Mouse (Mus musculus) urinary bladder, postnatal 4 days (tissue): ENCODE measurements at regions not wholly inside any gene's neighbourhood (a gene's known extent, or its start where the extent isn't known, plus 50 kb on each side); places are given as distances from the start of the nearest gene placed in this dataset.

Experiments
- DNase-seq, 2 experiments: peaks; one replicate each; pipeline ENCODE4 v3.0.0; 2021 to 2022; ENCODE audit warnings: low spot score in 2 of 2

DNA sequence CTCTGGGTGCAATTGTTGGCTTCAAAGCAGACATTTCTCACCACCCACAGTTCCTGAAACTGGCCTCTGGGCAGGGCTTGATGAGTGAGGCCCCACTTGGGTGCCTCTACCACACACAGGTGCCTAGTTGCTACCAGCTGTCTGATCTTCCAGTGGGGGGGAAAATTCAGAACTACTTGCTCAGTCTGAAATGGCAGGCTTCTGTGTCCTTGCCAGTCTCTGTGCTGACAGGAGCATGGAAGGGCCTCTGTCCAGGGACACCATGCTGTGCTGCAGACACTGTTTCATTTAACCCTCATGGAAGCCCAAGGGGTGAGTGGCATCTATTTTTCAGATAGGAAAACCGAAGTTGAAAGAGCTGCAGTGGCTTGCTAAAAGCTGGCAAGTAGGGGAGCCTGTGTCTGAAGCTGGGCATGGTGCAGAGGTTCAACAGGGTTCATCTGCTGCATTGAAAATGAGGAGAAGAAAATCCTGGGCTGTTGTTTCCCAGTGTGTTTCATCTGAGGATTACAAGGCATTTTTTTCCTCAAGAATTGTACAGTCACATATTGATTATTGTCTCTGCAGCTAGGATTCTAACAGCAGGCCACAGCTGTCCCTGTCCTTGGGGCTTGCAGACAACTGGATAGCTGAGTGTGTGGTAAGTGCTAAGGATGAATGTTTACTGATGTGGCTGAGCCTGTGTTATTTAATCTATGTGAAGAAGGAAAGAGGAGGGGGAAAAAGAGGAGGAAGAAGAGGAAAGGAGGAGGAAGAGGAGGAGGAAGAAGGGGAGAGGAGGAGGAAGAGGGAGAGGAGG is 78.4 kb upstream of the Gadd45a start:
- peak in 1 of 2 experiments; percentile 33 for DNase-seq

DNA sequence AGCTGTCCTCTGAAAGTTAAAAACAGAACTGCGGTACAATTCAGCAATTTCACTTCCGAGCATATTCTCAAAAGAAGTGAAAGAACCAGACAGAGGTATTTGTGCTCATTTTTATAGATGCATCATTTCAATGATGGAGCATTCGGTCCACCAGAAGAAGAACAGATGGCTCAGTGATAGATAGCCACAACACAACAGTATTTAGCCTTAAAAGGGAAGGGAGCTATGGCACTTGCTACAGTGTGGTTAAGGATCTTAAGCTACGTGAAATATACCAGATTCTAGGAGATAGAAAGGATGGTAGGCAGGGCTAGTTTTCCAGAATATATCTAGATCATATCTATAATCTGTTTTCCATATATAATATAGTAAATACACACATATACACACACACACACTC is 77.5 kb upstream of the Gadd45a start:
- DNase-seq, result no peak

DNA sequence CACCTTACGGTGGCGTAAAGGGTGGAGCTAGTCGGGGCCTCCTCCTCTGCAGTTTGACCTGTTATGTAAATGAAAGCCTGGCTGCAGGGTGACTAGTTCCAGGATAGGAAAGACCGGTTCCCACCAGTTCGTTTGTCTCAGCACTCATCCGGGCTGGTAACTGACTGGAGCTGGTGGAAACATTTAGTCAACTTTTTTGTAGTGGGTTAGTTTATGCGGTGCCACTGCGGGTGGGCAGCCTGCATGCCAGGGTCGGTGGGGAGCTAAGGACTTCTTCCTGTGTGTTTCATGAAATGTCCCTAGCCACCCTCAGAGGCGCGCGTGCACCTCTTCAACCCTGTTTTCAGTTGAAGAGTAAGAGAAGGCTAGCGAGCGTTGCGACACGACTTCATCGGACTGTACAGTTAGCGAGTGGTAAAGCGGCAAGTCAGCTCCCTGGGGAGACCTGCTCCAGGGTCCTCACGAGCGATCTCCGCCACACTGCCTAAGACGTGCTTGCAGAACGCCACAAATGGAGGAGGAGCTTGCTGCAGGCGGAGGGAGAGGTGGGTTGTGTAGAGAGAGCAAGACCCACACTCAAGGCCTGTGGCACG is 76.5 kb upstream of the Gadd45a start:
- peak in 1 of 2 experiments; percentile 58 for DNase-seq

DNA sequence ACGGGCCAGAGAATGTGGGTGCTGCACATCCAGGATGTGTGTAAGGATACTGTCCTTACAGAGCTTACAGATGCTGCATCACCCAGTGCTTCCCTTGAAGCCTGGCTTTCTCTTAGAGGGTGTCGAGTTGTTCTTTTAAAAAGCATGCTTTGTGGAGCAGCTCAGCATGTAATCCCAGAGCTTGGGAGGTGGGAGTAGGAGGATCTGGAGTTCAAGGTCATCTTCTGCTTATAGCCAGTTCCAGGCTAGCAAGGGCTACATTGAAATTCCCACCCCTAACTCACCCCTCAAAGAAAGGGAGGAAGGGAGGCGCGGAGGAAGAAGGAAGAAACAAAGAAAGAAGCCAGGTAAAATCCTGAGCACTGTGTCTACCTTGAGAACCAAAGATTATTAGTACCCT is 76.0 kb upstream of the Gadd45a start:
- DNase-seq, result peak in 1 of 2 experiments; percentile 50

DNA sequence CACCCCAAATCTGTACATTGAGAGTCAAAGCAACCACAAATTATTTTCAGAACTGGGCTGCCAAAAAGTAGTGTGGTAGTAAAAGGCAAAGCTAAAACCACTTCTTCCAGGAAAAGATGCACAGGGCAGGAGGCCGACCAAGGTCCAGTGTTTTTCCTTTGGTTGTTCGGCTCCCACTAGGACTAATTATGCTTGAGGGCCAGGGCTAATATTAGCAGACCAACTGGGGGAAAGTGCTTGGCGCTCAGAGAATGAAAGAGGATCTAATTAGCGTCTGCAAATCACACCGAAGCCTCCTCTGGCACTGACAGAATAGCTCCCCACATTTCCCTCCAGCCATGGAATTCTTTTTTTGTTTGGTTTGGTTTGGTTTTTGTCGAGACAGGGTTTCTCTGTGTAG is 75.1 kb upstream of the Gadd45a start:
- DNase-seq, result peak in 1 of 2 experiments; percentile 20

DNA sequence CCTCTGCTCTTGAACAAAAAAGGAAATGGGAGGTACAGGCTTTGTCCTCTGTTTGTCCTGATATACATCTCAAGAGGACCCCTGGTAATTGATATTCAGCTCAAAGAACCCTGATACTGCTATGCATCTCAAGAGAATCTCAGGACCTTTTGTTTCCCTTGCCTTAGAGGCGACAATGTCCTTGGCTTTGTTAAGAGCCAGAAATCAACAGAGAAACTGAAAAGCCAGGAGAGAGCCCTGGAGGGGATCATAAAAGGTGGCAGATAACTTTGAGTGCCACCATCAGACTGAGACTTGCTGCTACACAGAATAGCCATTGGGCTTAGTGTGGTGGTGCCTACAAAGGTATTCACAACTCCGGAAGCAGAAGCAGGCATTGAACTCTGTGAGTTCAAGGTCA is 74.3 kb upstream of the Gadd45a start:
- DNase-seq, result no peak

DNA sequence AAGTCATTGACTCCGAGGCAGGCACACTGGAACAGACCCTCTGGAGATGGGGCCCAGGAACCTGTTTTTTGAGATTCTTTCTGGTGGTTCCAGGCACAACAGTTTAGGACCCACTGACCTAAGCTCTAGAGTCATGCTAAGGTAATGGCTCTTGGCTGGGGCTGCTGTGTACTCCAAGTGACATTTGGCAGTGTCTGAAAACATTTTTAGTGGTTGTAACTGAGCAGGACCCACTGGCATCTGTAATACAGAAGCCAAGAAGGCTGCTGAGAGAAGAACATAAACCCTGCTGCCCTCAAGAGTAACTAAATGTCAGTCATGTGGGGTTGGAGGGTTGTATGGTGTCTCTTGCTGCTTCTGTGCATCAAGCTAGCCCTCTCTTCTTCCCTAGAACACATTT is 73.1 kb upstream of the Gadd45a start:
- no peak for DNase-seq

DNA sequence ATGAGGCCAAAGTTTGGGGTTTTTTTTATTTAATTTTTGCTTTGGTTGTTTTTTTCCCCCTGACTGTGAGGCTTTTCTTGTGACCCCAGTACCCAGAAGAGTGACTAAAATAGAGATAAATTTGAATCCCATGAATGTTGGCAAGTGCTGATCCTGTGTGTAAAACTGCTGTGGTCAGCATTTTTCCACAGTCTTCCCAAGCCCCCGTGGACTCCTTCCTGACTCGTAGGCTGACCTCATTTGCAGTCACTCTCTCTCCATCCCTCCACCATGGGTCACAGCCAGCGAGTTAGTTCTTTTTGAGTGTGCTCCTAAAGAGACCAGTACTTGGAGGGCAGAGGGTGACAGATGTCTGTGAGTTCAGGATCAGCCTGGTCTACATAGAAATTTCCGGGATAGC is 72.5 kb upstream of the Gadd45a start:
- DNase-seq, result no peak

DNA sequence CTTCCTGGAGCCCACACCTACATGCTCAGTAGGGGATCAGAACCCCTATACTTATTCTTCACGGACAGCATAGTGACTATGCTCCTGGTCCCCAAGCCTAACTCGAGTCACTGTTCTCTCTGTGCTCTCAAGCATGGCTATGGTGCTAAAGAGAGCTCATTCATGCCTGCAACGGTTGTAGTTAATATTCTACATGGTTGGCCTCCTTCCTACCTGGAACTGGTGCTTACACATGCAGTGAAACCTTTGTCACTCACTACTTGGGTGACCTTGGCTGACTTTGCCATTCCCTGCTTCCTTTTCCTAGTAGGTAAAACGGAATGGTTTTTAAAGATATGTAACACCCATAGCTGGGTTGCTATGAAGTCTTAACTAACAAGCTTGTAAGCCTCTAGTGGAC is 70.3 kb upstream of the Gadd45a start:
- no peak for DNase-seq

DNA sequence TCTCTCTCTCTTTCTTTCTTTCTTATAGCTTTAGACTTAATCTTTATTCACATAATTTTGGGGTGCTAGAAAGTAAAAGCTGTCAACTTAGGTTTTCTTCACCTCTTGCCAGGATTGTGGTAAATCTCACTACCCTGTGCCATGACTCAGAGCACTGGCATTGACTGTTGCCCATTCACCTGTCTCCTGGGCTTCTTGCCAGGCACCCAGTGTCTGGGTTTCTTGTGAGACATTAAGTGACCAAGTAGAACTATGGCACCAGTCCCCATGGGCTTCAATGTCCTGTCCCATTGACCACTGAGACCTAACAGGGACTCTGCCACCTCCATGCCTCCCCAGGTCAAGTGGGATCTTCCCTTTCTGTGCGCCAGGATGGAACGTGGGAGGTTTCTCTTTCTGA is 69.2 kb upstream of the Gadd45a start:
- DNase-seq, result no peak

DNA sequence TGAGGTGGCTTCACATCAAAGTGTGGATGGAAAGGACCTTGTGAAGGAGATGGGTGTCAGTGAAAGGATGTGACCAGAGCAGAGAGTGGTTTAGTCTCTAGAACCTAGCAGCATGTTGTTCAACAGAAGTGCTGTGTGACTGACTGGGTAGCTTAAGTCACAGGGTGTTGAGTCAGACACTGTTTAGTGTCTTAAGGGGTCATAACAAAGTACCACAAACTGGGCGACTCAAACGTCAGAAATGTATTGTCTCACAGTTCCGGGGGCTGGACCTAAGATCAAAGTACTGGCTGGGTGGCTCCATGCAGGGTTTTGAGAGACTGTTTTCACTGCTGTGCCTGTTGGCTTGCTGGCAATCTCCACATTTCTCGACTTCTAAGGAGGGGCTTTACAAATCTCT is 68.1 kb upstream of the Gadd45a start:
- DNase-seq, result no peak

DNA sequence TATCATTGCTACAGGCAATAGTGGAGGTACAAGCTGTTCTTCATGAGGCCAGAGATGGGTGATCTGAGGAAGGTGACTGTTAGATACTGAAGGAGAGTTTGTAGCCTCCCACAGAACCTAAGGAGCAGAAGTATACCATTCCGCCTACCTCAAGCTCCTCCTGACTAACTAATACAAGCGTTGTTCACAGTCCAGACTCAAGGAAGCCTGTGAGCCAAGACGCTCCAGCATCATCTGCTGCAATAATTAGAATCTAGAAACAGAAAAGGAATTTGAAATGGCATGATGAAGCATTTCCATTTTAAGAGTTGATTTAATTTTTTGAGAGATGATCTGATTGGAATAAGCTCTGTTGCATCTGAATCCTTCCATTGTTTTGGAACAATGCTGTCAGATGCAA is 66.9 kb upstream of the Gadd45a start:
- DNase-seq, result no peak

DNA sequence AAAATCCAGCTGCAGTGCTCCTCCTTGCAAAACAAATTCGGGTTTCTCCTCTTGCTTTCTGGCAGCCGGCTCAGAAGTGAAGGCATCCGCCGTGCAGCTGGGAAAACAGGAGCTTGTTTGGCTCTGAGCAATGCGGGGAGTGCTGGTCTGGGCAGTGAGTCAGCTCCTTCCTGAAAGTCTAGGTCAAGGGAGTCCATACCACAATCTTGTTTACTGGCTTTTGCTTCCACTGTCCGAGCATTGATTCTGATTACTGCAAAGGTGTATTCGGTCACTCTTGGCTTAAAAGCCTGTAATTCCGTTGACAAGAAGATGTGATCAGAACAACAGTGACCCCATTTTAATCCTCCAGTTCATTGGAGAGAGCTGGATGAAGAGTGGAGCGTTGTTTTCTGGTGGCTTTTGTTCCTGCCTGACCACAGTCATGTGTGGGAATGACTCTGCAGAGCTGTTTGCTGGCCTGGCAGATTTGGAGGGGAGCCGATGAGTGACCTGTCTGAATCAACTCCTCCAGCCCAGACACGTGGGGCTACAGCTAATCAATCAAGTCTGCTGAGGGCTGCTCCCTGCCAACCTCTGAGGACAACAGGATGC is 65.4 kb upstream of the Gadd45a start:
- peak; percentile 57 to 68 for DNase-seq

DNA sequence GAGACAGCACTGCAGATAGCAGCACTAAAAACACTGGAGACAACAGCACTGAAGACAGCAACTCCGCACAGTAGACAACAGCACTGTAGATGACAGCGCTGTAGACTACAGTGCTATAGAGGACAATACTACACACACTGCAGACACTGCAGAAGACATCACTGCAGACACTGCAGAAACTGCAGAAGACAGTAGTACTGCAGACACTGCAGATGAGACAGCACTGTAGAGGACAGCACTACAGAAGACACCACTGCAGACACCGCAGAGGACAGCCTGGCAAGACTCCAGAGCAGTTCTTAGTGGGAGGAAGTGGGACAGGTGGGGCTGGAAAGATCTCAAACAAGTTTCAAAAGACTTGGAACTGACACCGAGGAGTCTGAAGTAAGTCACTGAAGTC is 64.8 kb upstream of the Gadd45a start:
- DNase-seq, result no peak

DNA sequence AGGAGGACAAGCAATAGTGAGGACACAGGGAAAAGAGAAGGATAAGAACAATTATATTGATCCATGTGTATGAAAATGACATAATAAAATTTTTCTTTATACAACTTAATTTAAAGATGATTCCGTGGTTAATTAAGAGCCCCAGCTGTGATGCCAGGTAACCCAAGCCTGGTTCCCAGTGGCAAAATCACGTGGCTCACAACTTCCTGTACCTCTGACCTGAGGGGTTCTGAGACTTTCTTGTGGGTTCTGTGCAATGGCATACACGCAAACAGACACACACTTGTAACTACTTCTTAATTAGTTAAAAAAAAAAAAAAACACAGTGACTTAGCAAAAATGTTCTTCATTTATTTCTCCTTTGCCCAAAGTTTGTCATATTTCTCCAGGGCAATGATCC is 57.2 kb upstream of the Gadd45a start:
- DNase-seq, result no peak

DNA sequence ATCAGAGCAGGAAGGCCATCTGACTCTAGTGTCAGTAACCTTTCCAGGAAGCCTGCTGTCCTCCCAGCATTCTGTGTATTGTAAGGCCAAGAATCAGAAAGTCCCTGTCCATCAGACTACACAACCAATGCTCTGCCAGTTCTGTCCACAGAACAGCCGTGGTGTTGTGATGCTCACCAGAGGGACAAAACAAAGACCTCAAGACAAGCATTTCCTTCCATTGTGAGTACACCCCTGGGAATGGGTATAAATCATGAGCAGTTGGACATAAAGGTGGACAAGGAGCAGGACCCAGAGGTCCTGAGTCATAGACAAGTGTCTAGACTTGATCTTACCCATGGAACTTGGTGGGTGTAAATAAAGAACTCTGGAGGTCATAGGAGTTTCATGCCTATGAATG is 55.9 kb upstream of the Gadd45a start:
- no peak for DNase-seq

DNA sequence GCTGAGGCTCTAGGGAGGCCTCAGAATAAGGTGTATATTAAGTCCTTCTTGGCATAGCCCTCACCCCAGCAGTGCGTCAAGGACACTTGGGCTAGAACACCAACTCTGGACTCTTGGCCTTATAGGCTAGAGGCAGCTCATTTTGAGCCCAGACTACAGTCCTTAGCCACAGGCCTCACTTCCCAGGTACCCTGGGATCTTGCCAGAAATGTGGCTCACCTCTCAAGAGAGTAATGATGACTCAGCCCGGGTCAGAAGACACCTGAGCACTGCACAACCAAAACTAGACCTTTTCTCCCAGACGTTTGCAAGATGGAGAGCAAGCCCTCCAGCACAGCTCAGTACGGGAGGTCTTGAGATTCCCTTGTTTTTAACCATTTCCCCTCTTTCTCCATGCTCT is 52.9 kb upstream of the Gadd45a start:
- no peak for DNase-seq

DNA sequence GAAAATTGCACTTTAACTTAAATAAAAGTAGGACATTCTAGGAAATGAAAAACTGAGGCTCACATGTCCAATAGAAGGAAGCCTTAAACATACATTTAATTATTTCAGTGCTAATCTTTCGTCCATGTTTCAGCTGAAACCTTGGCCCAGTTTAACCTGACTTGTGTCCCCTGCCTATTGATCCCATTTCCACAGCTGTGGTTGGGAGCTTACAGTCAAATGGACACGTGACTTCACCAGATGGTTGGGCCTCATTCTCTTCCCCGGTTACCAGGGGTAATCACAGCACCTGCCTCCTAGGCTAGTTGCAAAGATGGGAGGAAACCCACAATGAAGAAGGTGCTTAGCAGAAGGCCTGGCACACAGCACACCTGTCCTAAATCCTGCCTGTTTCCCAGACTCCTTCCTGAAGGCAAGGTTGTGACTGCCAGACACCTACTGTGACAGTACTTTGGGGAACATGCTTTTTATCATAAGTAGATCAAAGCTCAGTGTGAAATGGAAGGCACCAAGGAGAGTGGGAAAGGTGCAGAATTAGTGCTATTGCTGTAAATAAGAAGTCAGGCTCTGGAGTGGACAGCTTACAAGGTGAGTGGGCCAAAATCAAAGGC is 52.4 kb upstream of the Gadd45a start:
- no peak for DNase-seq

DNA sequence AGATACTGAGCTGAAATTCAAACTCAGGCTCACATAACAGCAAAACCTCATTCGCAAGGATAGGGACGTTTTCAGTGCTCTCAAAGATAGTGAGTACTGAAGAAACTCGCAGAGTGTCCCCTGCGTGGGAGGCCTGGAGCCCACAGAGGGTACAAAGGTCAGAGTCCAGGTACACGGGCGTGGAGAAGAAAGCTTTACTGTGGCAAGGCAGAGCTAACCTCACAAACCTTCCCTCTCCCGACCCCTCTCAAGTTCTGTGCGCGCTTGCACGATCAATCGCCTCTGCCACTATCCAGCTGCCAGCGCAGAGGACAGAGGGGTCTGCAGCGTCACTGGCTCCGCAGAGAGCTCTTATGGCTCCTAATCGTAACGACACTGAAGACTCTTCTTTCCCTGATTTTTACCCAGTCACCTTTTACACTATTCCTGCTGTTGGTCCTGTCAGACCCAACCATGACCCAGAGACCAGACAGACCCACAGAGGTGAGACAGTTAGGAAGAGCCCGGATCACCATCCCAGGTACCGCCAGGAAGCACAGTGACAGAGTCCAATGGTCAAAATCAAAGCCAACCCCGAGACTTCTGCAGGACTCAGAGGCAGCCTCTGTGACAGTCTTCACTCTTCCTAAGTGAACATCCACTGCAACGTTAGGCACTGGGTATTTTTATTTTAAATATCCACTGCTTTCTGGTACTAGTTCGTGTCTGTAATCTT is 51.6 kb upstream of the Gadd45a start:
- DNase-seq, result no peak

DNA sequence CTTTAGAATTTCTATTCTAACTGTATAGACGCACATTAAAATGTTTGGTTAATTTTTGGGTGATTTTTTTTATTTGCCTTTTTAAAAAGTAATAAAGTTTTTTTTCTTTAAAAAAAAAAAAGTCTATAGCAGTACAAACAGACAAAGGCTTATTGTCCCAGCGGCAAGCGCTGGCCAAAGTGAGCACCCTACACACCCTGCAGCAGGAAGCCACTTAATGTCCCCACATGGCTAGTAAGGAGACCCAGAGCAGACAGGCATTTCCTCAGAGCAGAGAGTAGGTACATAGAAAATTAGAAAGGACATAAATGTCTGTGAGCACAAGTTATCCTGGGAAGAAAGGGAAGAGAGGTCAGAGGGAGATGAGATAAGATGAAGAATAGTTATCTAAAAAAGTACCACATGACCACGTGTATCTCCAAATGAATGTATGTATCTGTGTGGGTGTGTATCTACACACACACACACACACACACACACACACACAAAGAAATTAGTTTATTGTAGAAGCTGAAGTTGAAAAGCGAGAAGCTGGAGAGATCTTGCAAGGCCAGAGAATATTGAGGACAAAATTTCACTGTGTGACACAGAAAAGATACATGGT is 50.7 kb upstream of the Gadd45a start:
- no peak for DNase-seq

DNA sequence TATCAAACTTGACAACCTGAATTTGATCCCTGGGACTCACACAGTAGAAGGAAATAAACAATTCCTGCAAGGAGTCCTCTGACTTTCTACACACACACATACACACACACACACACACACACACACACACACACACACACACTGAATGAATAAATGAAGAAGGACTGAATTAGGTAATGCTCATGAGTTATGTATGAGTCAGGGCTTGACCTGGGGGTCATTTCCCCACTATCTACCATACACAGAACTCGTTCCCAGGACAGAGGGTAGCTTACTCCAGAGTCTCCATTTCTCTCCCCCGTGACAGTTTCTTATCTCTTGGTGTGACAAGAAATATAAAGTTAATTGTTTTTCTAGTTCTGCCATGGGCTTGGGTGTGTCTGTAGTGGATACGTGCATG is 50.1 kb upstream of the Gadd45a start:
- no peak for DNase-seq
